Mouse (Mus musculus): ENCODE measurements at regions not wholly inside any gene's neighbourhood (a gene's known extent, or its start where the extent isn't known, plus 50 kb on each side); places are given as distances from the start of the nearest gene placed in this dataset.

GRCm38 (mm10) chr10:72923611-72924010 is 175.5 kb upstream of the Pcdh15 start:
- no peak for DNase-seq (ENCODE audit: low spot score)

DNA sequence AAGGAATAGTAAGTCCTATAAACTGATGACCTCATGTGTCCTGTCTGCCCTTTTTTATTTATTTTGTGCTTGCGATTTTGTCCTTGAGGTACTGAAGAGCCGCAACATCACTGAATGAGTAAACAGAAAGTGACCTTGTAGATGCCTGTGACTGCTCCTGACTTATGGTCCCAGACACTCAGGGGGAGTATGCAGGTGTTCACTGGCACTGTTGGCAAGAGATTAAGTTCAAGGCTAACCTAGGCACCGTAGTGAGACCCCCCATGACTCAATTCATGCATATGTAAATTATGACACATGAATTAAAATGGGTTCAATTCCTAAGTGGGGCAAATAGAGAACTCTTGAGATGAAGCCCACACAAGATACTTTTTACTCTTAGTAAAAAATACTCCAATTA is 142.2 kb upstream of the Pcdh15 start:
- DNase-seq (ENCODE audit: low spot score), result no peak

GRCm38 (mm10) chr10:72960051-72960450 is 139.1 kb upstream of the Pcdh15 start:
- DNase-seq (ENCODE audit: low spot score), result peak; percentile 29

DNA sequence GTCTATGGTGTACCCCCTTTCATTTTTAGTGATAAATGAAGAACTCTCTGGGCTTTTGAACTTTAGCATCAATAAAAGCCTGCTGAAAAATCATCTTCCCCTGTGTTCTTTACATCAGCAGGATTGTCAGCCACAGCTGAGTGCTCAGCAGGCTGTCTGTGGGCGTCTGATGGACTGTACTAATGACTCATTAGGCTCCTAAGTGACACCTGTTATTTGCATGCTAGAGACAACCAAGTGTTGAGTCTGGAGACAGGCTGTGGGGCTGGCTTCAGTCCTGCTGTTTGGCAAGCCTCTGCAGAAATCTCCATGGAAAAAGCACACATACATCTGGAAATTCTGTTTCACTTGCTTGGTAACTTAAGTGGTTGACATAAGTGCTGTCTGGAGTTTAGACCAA is 117.8 kb upstream of the Pcdh15 start:
- DNase-seq (ENCODE audit: low spot score), result no peak

GRCm38 (mm10) chr10:72988355-72988754 is 110.8 kb upstream of the Pcdh15 start:
- DNase-seq (ENCODE audit: low spot score), result no peak

DNA sequence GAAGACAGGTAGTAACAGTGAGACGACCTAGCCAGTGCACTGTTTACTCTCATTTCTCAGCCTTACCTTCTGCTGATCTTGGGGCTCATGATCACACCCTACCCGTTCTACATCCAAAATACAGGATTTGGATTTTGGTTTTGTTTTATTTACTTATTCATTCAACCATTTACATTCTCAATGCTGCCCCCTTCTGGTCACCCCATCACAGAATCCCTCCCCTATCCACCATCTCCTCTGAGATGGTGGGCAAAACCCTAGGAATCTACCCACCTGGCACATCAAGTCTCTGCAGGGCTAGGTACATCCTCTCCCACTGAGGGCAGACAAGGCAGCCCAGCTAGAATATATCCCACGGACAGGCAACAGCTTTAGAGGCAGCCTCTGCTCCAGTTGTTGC is 88.2 kb upstream of the Pcdh15 start:
- no peak for DNase-seq (ENCODE audit: low spot score)

DNA sequence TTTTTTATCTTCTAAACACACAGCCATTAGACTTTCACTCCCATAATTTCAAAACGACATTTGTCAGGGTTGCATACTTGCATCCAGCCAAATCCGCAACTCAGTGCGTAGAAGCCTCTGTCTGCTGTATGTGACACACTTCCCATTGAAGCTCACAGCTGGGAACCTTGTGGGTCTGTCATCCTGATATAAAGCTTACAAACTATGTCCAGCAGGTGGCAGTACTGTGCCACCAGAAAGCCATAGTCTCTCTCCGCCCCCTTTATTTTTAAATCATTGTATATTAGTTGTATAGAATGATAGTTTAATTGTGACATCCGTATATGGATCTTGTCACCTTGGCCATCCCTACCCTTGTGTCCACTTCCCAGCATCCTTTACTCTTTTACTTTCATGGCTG is 87.3 kb upstream of the Pcdh15 start:
- DNase-seq (ENCODE audit: low spot score), result no peak

DNA sequence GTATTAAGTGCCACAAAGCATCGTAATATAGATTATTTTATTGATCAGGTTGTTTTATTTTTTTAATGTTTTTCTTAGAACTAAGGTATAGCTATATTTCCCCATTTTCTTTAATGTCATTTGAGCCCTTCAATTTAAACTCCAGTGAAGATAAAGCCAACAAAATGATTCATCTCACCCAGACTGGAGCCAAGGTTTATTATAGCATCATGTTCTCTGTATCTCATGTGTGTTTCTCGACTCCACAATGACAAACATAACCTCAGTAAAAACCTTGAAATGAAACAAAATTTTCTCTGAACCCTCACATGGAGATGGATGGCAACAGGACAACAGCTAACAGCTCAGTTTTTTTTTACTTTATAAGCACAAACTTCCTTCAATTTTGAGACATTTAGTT is 61.7 kb upstream of the Pcdh15 start:
- no peak for DNase-seq (ENCODE audit: low spot score)

DNA sequence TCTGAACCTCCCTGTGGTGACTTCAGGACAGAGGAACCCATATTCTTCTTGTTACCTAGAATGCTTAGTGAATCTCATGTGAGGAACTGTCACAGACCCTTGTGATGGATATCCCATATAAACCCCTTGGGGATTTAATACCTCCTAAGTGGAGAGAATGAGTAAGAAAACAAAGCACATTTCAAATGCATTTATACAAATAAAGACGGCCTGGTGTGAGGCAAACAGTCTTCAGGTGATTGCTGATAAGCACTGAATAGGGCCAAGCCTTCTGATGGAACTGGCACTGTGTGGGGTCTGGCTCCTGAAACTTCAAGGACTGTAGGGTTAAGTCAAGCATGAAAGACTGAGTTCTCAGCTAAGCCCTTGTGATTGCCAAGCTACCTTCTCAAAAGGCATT is 59.6 kb upstream of the Pcdh15 start:
- no peak for DNase-seq (ENCODE audit: low spot score)
